Mouse (Mus musculus) mature B cell (primary cell): ENCODE measurements around the gene Tesk2.

Source experiments
- in situ Hi-C: fragments of 300-500 bp; cut with MboI; formaldehyde crosslinking; loops from 2 replicates; pipeline ENCODE4 v1.14.3; 2019

Tesk2 gene

DNA sequence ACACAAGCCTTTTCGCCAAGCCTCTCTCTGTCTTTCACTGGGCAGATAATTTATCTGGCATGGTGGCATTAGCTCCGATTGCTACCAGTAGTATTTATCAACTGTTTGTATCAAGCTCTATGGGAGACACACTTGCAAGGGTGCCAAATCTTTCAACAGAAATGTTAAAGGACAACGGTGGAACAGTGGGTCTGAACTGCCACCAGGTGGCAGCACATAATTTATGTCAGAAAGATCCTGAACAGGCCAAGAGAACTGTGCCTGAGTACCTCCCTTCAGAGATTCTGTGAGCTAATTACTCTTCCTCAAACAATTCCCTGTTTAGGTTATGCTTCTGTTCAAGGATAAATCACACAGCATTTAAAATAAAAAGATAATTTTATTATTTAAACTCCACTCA is 1.4 kb upstream of the Tesk2 start:
- in situ Hi-C loops: loop anchor here (5.0 kb wide), 1 partner anchor 63 kb away; no protein-coding TSS in a partner anchor

DNA sequence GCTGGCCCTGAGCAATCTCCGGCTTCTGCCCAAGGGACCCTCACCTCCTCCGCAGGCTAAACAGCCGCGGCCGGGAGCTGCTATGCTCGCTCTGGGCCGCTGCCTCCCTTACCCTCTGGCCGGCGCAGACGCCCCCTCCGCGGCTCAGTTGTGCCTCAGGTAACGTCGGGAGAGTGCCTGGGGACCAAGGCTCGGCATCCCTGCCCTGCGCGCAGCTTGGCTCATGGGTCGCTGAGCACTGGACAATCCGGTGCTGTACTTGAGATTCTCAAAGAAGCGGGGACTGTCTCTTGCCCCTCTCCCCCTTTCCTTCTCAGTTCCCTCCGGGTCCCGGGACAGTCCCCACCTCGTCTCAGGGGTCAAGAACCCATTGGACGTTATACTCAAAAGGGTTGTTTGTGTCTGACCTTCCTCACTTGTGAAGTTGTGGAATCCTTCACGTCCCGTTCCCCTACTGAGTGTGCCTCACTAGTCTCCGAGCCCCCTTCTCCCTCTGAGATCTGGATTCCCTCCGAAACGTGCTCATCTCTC is 415 bp downstream of the Tesk2 start:
- in situ Hi-C loops: no loop called here

DNA sequence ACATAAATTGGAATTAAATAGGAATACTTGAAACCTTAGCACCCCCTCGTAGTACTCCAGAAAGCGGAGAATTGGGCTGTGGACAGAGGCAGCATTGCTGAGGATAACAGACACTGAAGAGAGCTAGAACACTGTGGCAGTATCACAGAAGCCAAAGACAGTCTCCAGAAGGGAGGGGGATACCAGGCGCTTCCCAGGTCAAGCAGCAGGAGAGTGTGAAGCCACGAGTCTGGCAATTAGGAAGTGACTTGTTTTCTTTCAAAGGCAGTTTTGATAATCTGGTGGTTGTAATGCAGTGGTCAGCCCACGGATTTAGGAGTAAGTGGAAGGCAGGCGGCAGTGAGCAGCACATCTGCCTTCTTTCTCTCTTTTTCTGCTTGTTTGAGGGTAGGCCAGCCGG is 1.5 kb downstream of the Tesk2 start:
- in situ Hi-C loops: no loop called here

DNA sequence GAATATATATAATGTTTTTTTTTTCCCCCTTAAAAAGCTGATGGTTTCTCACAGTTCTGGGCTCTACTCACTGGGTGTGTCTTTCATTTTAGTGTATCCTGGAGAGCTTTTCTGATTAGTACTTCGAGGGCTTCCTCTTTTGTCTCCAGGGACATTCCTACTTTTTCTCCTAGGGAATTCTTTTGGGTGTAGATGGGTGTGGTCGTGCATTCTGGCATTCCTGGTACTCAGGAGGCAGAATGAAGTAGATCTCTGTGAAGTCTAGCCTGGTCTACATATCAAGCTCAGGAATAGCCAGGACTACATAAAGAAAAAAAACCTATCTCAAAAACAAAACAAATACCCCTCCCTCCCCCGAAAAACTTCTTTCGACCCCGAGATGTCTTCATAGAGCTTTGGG is 4.7 kb downstream of the Tesk2 start:
- in situ Hi-C loops: no loop called here

GRCm38 (mm10) chr4:116727401-116727800 is 6.7 kb downstream of the Tesk2 start:
- in situ Hi-C loops: no loop called here

GRCm38 (mm10) chr4:116729532-116729931 is 8.8 kb downstream of the Tesk2 start:
- in situ Hi-C loops: no loop called here

DNA sequence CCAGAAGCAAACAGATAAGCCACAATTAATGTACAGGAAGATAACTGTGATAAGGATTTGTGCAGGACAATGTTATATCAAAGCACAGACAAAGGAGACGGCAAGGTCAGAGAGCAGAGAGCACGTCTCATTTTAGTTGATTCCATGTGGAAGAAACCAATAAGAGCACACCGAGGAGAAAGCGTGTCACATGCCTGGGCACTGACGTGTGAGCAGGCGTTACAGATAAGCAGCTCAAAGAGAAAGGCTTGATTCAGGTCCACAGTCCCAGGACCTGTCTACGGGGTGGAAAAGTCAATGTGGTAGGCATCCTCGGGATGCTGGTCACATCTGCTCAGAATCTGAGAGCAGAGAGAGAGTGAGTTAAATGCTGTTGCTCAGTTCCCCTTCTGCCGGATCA is 10.3 kb downstream of the Tesk2 start:
- in situ Hi-C loops: no loop called here

GRCm38 (mm10) chr4:116732355-116732754 is 11.6 kb downstream of the Tesk2 start:
- in situ Hi-C loops: no loop called here

GRCm38 (mm10) chr4:116734996-116735395 is 14.2 kb downstream of the Tesk2 start:
- in situ Hi-C loops: no loop called here

DNA sequence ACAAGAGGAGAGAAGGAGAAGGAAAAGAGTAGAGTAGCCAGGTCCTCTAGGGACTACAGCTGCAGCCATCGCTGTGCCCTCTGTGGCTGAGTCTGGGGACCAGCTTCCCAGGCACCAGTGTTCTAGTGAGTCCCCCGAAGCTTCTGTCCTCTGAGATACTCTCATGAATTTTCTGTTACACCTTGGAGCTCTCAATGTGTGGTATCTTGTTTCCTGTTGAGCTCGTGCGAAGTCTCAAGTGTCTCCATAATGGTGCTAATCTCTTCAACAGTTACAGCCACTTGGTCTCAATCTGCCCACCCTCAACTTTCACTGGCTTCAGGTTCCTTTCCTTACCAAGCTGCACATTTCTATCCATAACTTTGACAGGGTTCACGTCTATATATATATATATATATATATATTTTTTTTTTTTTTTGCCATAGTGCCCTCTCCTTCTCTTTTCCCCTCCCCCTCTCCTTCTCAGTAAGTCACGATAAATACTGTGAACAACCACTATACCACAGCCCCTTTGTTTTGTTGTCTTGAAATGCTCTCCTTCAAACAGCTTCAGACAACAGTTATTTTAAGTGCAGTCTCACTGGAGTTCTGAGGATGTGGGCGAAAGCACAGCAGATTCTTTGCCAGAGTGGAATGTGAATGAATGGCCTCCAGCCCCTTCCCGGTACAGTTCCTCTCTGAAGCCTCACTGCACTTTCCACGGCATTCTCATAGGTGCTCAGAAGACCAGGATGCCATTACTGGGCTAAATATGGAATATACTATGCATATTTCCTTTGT is 18.4 kb downstream of the Tesk2 start:
- in situ Hi-C loops: no loop called here

GRCm38 (mm10) chr4:116749750-116750149 is 29.0 kb downstream of the Tesk2 start:
- in situ Hi-C loops: no loop called here

- in situ Hi-C loops: no loop called here
Measured at GRCm38 (mm10) chr4:116761914-116762313, 41.2 kb downstream of the Tesk2 start.

DNA sequence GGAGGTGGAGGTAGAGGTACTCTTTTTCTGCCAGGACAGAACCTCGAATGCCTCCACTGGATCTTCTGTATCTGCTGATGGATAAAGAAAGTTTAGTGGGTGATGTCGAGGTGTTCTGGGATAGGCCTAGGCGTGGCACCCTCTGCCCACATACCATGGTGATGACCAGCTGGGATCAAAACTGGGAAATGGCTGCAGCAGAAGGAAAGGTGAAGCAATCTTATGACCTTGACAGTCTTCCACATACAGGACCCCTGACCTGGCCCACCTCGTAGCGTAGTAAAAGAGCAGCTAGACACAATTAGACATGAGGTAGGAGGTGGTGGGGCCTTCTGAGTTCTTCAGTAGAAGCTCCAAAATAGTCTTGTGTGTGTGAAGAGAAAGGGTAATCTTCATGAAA is 43.3 kb downstream of the Tesk2 start:
- in situ Hi-C loops: no loop called here

DNA sequence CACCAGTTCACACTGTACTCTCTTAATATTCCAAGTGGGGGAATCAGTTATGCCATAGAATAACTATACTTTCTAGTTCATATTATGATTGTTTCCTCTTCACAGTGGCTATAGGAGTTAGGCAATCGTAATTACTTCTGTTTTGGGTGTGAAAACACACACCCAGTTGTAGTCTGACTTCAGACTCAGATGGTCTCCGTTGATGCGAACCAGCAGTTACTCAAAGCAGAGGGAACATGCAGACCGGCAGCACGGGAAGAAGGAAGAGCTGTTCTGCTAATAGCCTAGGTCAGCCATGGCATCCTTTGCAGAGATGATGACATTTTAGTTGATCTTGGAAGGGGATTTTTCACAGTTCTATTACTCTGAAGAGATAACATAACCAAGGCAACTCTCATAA is 47.8 kb downstream of the Tesk2 start:
- in situ Hi-C loops: no loop called here

- in situ Hi-C loops: no loop called here
Measured at GRCm38 (mm10) chr4:116769060-116769459, 48.3 kb downstream of the Tesk2 start.

- in situ Hi-C loops: no loop called here
Measured at GRCm38 (mm10) chr4:116776391-116776790, 55.6 kb downstream of the Tesk2 start.

DNA sequence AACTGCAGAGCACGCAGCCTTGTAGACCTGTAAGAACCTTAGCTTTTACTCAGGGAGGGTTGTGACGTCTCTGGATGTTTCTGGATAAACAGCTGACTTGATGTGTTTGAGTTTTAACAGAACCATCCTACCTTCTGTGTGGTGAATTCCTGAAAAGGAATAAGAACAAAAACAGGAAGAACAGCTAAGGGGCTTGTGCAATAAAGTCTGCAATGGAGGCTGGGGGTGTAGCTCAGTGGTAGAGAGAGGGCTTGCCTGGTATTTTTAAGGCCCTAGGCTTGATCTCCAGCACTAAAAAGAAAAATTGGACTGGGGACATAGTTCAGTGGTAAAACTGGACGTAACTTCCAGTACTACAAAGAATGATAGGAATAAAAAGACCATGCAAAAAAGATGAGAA is 56.3 kb downstream of the Tesk2 start:
- in situ Hi-C loops: no loop called here

DNA sequence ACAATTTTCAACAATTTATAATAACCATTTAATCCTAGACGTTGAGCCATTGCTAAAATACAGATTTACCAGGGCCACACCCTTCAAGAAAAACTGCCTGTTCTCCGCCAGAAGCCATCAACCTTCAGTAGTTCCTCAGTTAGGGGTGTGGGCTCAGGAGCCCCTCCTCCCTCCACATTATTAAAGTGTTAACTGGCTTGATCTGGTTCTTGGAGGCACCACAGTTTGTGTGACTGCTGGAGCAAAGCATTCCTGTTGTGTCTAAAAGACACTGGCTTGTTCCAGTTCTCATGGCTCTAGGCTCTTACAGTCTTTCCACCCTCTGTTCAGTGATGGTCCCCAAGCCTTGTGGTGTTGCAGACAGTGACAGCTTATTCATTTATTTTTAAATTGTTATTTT is 59.8 kb downstream of the Tesk2 start:
- in situ Hi-C loops: loop anchor here (5.0 kb wide), 1 partner anchor 63 kb away; no protein-coding TSS in a partner anchor

DNA sequence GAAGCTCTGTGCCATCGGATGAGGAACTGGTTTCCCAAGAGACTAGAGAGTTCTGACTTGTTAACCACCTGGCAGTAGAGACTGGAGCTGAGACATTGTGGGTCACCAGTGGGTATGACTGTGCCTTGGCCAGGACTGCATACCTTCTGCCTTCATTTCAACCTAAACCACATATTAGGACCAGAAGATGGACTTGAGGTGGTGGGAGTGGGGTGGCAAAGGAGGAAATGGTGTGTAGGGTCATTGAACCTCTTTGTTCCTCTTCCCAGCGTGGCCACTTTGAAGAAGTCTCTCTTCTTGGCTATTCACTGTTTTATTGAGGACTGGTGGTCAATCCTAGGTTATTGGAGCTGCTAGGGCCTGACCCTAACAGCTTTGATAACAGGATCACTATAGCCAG is 60.6 kb downstream of the Tesk2 start:
- in situ Hi-C loops: loop anchor here (5.0 kb wide), 1 partner anchor 64 kb away; no protein-coding TSS in a partner anchor

- in situ Hi-C loops: loop anchor here (5.0 kb wide), 1 partner anchor 65 kb away; no protein-coding TSS in a partner anchor
Measured at GRCm38 (mm10) chr4:116782171-116782570, 61.4 kb downstream of the Tesk2 start.

- in situ Hi-C loops: no loop called here
Measured at GRCm38 (mm10) chr4:116786587-116786986, 65.8 kb downstream of the Tesk2 start.

DNA sequence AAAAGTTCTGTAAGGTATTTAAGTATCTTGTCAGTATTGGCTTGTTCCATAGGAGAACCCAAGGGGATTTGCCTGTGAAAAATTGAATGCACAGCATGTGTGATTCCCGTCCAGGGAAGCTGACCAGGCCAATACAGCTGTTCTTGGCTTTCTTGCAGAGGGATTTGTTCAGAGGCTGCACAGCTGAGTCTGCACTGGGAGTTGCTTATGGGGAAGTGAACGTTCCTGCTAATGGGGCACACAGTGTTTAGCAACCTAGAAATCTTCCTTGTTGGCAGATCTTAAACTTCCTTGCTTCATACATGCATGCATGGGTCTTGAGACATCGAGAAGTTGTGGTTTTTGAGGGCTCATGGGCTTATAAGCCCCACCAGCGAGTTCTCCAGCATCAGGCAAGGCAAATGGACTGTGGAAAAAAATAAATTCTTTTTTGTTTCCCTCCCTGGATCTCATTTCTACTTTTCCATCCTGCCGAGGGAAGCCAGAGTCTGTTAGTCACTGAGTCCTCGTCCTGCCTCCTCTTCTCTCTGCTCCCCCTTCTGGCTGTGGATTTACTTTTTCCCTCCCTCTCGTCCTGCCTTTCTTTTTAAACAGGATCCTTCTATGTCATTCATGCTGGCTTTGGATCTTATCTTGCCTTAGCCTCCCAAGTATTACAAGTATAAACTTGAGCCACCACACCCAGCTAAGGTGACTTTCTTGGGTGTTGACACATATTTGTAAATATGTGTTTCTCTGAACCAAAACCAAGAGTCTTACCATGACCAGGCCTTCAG is 67.4 kb downstream of the Tesk2 start:
- in situ Hi-C loops: no loop called here

- in situ Hi-C loops: no loop called here
Measured at GRCm38 (mm10) chr4:116788956-116789355, 68.2 kb downstream of the Tesk2 start.
